Mouse (Mus musculus): ENCODE results near the gene Gnb1l. TPM values are rescaled to one million over a fixed set of nuclear protein-coding genes. Genes with fewer than 3 reads are reported as not detected.

Gene Gnb1l
- total RNA-seq, 1 experiment = 10.9 TPM

DNA sequence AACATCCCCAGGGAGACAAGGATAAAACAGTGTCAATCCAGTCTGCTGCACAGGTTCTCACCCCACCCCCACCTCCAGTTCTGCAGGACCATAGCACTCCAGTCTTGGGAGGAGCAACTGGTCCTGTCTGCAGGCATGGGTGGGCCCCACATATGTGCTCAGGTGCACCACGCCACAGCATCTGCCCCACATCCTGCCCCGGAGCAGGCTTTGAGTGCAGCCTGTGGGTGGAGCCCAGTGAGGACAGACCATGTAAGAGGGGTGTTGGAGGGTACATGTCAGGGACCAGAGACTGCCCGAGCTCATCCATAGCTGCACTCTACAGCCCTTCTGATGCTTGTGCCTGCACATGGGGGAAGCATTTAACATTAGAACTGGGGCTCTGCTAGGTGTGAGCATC lies 57.9 kb downstream of the Gnb1l start:
- H3K4me1 ChIP-seq (ENCODE audit: control insufficient read depth in 2 of 2, insufficient read depth in 2 of 2, low read length in 2 of 2, poor library complexity in 1 of 2) = no peaks in the 10 kb centered on the region; a peak in 1 of 4 replicates

DNA sequence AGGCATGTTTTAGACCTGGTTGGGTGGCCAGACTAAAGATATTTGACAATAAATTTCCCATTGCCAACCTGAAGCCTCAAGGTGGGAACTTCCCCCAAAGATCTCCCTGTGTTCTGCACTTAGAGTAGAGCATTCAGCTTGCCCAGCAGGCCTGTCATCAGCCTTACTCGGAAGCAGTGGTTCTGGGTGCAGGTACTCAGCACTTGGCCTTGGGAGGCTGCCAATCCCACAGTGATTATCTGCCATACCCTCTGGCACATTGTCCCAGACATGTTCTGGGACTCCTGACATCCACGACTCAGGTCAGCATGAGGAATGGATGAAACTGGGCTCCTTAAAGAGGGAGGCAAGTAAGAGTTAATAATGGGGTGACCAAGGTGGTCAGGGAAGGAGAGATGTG lies 66.0 kb downstream of the Gnb1l start:
- no peak overlapping the region for H3K27ac ChIP-seq (ENCODE audit: insufficient read depth, low read depth, low read length, poor library complexity, severe bottlenecking)
- in situ Hi-C loops (cut with MboI; ENCODE audit: low sequenced_read_pairs in 2 of 2, unreplicated experiment in 2 of 2) = no loop called here
- peaks cover 2% of the 10 kb centered on the region; the same call in 1 of the 2 replicates for H3K36me3 ChIP-seq (ENCODE audit: control insufficient read depth, insufficient read depth, low read length, poor library complexity, severe bottlenecking)
- H3K9ac ChIP-seq (ENCODE audit: insufficient read depth, low read depth, low read length, poor library complexity, severe bottlenecking) = no peak overlapping the region
- H3K4me3 ChIP-seq (ENCODE audit: insufficient read depth in 1 of 2, low read depth in 1 of 2, low read length in 2 of 2, poor library complexity in 1 of 2, severe bottlenecking in 1 of 2) = no peak overlapping the region
- TF ChIP-seq HCFC1 (IDR thresholded peaks at IDR 0.05; ENCODE audit: borderline replicate concordance, insufficient read depth, low read length) = no peak
- no peak for TF ChIP-seq ZC3H11A (IDR thresholded peaks at IDR 0.05; ENCODE audit: borderline replicate concordance, low read depth, low read length)
- no peak for TF ChIP-seq ZNF384 (IDR thresholded peaks at IDR 0.05; ENCODE audit: low read depth, low read length)
- no peak for TF ChIP-seq MAFK (IDR thresholded peaks at IDR 0.05; ENCODE audit: insufficient read depth, low read depth, low read length)
- TF ChIP-seq CHD2 (IDR thresholded peaks at IDR 0.05; ENCODE audit: low read depth, low read length) = no peak
- no peaks in the 10 kb centered on the region for H3K4me1 ChIP-seq (ENCODE audit: control insufficient read depth in 2 of 2, insufficient read depth in 2 of 2, low read length in 2 of 2, poor library complexity in 1 of 2)
- no peaks in the 10 kb centered on the region for H3K9me3 ChIP-seq (ENCODE audit: control insufficient read depth, insufficient read depth, low read depth, low read length)
- no peak for DNase-seq (ENCODE audit: low read depth, low spot score)

More for the DNA sequence above, 57.9 kb downstream of the Gnb1l start:
- H3K9me3 ChIP-seq (ENCODE audit: control insufficient read depth, insufficient read depth, low read depth, low read length) = no peaks in the 10 kb centered on the region
- in situ Hi-C loops (cut with MboI; ENCODE audit: low sequenced_read_pairs in 2 of 2, unreplicated experiment in 2 of 2) = no loop called here
- TF ChIP-seq ZNF384 (IDR thresholded peaks at IDR 0.05; ENCODE audit: low read depth, low read length) (no peak), MAFK (IDR thresholded peaks at IDR 0.05; ENCODE audit: insufficient read depth, low read depth, low read length) (no peak), CHD2 (IDR thresholded peaks at IDR 0.05; ENCODE audit: low read depth, low read length) (no peak)
- no peaks in the 10 kb centered on the region; the same call in 1 of the 2 replicates for H3K36me3 ChIP-seq (ENCODE audit: control insufficient read depth, insufficient read depth, low read length, poor library complexity, severe bottlenecking)
- no peak for DNase-seq (ENCODE audit: low read depth, low spot score)
- H3K27ac ChIP-seq (ENCODE audit: insufficient read depth, low read depth, low read length, poor library complexity, severe bottlenecking) = no peak overlapping the region
- H3K4me3 ChIP-seq (ENCODE audit: insufficient read depth in 1 of 2, low read depth in 1 of 2, low read length in 2 of 2, poor library complexity in 1 of 2, severe bottlenecking in 1 of 2) = no peak overlapping the region
- H3K9ac ChIP-seq (ENCODE audit: insufficient read depth, low read depth, low read length, poor library complexity, severe bottlenecking) = no peak overlapping the region

DNA sequence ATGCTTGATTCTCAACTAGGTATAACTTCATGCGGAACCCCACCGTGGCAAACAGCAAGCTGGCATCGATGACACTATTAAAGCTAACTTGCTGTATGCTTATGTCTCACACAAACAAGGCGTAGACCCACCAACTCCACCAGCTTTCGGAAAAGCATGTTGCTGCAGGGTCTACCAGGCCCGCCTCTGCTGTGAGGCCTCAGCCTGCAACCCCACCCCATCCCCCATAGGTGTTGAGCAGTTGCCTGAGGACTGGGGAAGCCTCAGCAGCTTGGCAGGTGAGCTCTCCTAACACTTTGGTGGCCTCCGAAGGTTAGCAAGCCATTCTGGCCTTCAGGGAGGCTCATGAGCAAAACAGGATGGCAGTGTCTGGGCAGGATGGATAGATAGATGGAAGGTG lies 70.1 kb downstream of the Gnb1l start:
- peaks cover 2% of the 10 kb centered on the region; the same call in 1 of the 2 replicates for H3K36me3 ChIP-seq (ENCODE audit: control insufficient read depth, insufficient read depth, low read length, poor library complexity, severe bottlenecking)
- in situ Hi-C loops (cut with MboI; ENCODE audit: low sequenced_read_pairs in 2 of 2, unreplicated experiment in 2 of 2) = no loop called here
- no peak for TF ChIP-seq MAFK (IDR thresholded peaks at IDR 0.05; ENCODE audit: insufficient read depth, low read depth, low read length)
- TF ChIP-seq CHD2 (IDR thresholded peaks at IDR 0.05; ENCODE audit: low read depth, low read length) = no peak
- TF ChIP-seq HCFC1 (IDR thresholded peaks at IDR 0.05; ENCODE audit: borderline replicate concordance, insufficient read depth, low read length) = no peak
- no peak for TF ChIP-seq ZNF384 (IDR thresholded peaks at IDR 0.05; ENCODE audit: low read depth, low read length)
- no peak for TF ChIP-seq ZC3H11A (IDR thresholded peaks at IDR 0.05; ENCODE audit: borderline replicate concordance, low read depth, low read length)
- DNase-seq (ENCODE audit: low read depth, low spot score) = no peak
- no peaks in the 10 kb centered on the region for H3K9me3 ChIP-seq (ENCODE audit: control insufficient read depth, insufficient read depth, low read depth, low read length)
- no peak overlapping the region for H3K9ac ChIP-seq (ENCODE audit: insufficient read depth, low read depth, low read length, poor library complexity, severe bottlenecking)
- no peaks in the 10 kb centered on the region for H3K4me1 ChIP-seq (ENCODE audit: control insufficient read depth in 2 of 2, insufficient read depth in 2 of 2, low read length in 2 of 2, poor library complexity in 1 of 2)
- no peak overlapping the region for H3K4me3 ChIP-seq (ENCODE audit: insufficient read depth in 1 of 2, low read depth in 1 of 2, low read length in 2 of 2, poor library complexity in 1 of 2, severe bottlenecking in 1 of 2)
- no peak overlapping the region for H3K27ac ChIP-seq (ENCODE audit: insufficient read depth, low read depth, low read length, poor library complexity, severe bottlenecking)

DNA sequence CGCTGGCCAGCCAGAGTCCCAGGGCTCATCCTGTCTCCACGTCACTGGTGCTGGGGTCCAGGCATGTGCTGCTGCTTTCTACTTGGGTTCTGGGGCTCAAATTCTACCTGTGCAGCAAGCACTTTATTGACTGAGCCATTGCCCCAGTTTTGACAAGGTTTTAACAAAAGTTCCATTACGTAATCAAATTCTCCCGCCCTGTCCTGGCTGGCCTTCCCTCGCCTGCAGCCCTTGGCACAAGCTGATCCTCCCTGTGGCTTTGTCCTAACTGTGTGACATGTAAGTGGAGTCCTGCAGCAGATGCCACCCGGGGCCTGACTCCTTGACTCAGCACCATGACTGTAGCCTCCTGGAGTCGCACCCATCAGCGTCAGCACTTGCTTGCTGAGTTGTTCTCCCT lies 75.7 kb downstream of the Gnb1l start:
- Histone ChIP-seq H3K4me1 (ENCODE audit: control insufficient read depth in 2 of 2, insufficient read depth in 2 of 2, low read length in 2 of 2, poor library complexity in 1 of 2) (no peaks in the 10 kb centered on the region), H3K36me3 (ENCODE audit: control insufficient read depth, insufficient read depth, low read length, poor library complexity, severe bottlenecking) (no peaks in the 10 kb centered on the region), H3K9ac (ENCODE audit: insufficient read depth, low read depth, low read length, poor library complexity, severe bottlenecking) (no peak overlapping the region), H3K9me3 (ENCODE audit: control insufficient read depth, insufficient read depth, low read depth, low read length) (no peaks in the 10 kb centered on the region), H3K27ac (ENCODE audit: insufficient read depth, low read depth, low read length, poor library complexity, severe bottlenecking) (no peak overlapping the region), H3K4me3 (ENCODE audit: insufficient read depth in 1 of 2, low read depth in 1 of 2, low read length in 2 of 2, poor library complexity in 1 of 2, severe bottlenecking in 1 of 2) (no peak overlapping the region)
- DNase-seq (ENCODE audit: low read depth, low spot score) = no peak
- in situ Hi-C loops (cut with MboI; ENCODE audit: low sequenced_read_pairs in 2 of 2, unreplicated experiment in 2 of 2) = no loop called here
- TF ChIP-seq MAFK (IDR thresholded peaks at IDR 0.05; ENCODE audit: insufficient read depth, low read depth, low read length) = no peak
- no peak for TF ChIP-seq ZC3H11A (IDR thresholded peaks at IDR 0.05; ENCODE audit: borderline replicate concordance, low read depth, low read length)
- TF ChIP-seq CHD2 (IDR thresholded peaks at IDR 0.05; ENCODE audit: low read depth, low read length) = no peak
- no peak for TF ChIP-seq ZNF384 (IDR thresholded peaks at IDR 0.05; ENCODE audit: low read depth, low read length)
- no peak for TF ChIP-seq HCFC1 (IDR thresholded peaks at IDR 0.05; ENCODE audit: borderline replicate concordance, insufficient read depth, low read length)

DNA sequence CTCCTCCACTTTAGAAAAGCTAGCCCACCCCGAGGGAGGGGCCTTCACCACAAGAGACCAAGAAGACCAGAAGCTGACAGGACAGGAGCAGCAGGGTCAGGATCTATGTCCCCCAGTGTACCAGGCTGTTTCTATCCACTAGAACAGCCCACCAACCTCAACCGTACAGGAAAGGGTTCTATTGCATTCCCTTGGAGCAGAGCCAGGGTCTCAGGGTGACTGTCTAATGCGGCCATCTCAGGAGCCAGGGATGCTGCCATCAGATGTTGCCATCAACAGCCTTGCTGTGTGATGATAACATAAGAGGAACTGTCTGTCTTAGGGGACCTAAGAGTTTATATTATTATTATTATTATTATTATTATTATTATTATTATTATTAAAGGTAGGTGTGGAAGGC lies 78.6 kb downstream of the Gnb1l start:
- H3K9ac ChIP-seq (ENCODE audit: insufficient read depth, low read depth, low read length, poor library complexity, severe bottlenecking) = no peak overlapping the region
- DNase-seq (ENCODE audit: low read depth, low spot score) = no peak
- no peak overlapping the region for H3K27ac ChIP-seq (ENCODE audit: insufficient read depth, low read depth, low read length, poor library complexity, severe bottlenecking)
- no peaks in the 10 kb centered on the region for H3K9me3 ChIP-seq (ENCODE audit: control insufficient read depth, insufficient read depth, low read depth, low read length)
- H3K36me3 ChIP-seq (ENCODE audit: control insufficient read depth, insufficient read depth, low read length, poor library complexity, severe bottlenecking) = no peaks in the 10 kb centered on the region
- in situ Hi-C loops (cut with MboI; ENCODE audit: low sequenced_read_pairs in 2 of 2, unreplicated experiment in 2 of 2) = no loop called here
- no peak overlapping the region for H3K4me3 ChIP-seq (ENCODE audit: insufficient read depth in 1 of 2, low read depth in 1 of 2, low read length in 2 of 2, poor library complexity in 1 of 2, severe bottlenecking in 1 of 2)
- H3K4me1 ChIP-seq (ENCODE audit: control insufficient read depth in 2 of 2, insufficient read depth in 2 of 2, low read length in 2 of 2, poor library complexity in 1 of 2) = no peaks in the 10 kb centered on the region
- TF ChIP-seq HCFC1 (IDR thresholded peaks at IDR 0.05; ENCODE audit: borderline replicate concordance, insufficient read depth, low read length) = no peak
- TF ChIP-seq CHD2 (IDR thresholded peaks at IDR 0.05; ENCODE audit: low read depth, low read length) = no peak
- TF ChIP-seq ZNF384 (IDR thresholded peaks at IDR 0.05; ENCODE audit: low read depth, low read length) = no peak
- TF ChIP-seq ZC3H11A (IDR thresholded peaks at IDR 0.05; ENCODE audit: borderline replicate concordance, low read depth, low read length) = no peak
- TF ChIP-seq MAFK (IDR thresholded peaks at IDR 0.05; ENCODE audit: insufficient read depth, low read depth, low read length) = no peak
